Mouse (Mus musculus) inflammation-experienced regulatory T-cells, adult 6 months (primary cell): ENCODE measurements around the gene Cdx2. TPM values are rescaled to one million over a fixed set of nuclear protein-coding genes. Genes with fewer than 3 reads are reported as not detected.

Experiments used
- polyA plus RNA-seq, 3 experiments: library from polyadenylated mRNA; unstranded; fragments of 100-300 nt; shearing (Covaris generic); gene quantifications; one replicate each; pipeline ENCODE4 v1.2.1; 2017

The Cdx2 gene
- polyA plus RNA-seq, 3 experiments from 2014 or later, result not detected

Other genes with a start within 250 kb of the Cdx2 start
- gene Lnx2, start 230.7 kb downstream of the Cdx2 start, polyA plus RNA-seq, result 10 to 100 TPM; 21.4 to 30.5 (median 28.0) TPM
- 100 to 1,000 TPM; 137 to 194 (median 168) TPM for gene Polr1d, start 230.2 kb downstream of the Cdx2 start, polyA plus RNA-seq
- not detected for gene Gsx1, start 118.6 kb downstream of the Cdx2 start, polyA plus RNA-seq
- not detected for gene Pdx1, start 37.3 kb downstream of the Cdx2 start, polyA plus RNA-seq
- gene Urad, start 15.2 kb upstream of the Cdx2 start, polyA plus RNA-seq, result not detected
- under 1 TPM in 1 of 3 experiments, not detected in 2; 0.38 TPM for gene Flt3, start 93.2 kb upstream of the Cdx2 start, polyA plus RNA-seq
- 100 to 1,000 TPM; 147 to 215 (median 207) TPM for gene Pan3, start 122.9 kb upstream of the Cdx2 start, polyA plus RNA-seq